Mouse (Mus musculus): ENCODE measurements around the gene Gnaz. TPM values are rescaled to one million over a fixed set of nuclear protein-coding genes. Genes with fewer than 3 reads are reported as not detected.
"Not testable (repeated sequence)": the region's sequence is repeated elsewhere in the genome, so short reads cannot be mapped to it uniquely, and the experiment has no call there.

Gnaz gene
- polyA plus RNA-seq, 1 experiment = 10.8 TPM

DNA sequence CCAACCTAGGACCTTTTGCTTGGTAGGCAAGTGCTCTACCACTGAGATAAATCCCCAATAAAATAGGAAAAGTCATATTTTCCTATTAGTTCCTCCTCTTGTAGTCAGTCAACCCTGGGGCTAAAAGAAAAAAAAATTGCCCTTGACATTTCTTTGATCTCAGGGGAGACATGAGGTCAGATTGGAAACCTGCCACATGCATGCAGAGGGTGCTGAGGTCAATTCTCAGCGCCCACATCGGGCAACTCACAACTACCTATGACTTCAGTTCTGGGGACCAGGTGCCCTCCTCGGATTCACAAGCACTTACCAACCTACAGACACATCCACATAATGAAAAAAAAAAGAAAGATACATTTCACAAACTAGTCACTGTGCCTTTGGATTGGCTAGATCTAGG, 63.3 kb downstream of the Gnaz start:
- no peak for DNase-seq (ENCODE audit: low spot score)

DNA sequence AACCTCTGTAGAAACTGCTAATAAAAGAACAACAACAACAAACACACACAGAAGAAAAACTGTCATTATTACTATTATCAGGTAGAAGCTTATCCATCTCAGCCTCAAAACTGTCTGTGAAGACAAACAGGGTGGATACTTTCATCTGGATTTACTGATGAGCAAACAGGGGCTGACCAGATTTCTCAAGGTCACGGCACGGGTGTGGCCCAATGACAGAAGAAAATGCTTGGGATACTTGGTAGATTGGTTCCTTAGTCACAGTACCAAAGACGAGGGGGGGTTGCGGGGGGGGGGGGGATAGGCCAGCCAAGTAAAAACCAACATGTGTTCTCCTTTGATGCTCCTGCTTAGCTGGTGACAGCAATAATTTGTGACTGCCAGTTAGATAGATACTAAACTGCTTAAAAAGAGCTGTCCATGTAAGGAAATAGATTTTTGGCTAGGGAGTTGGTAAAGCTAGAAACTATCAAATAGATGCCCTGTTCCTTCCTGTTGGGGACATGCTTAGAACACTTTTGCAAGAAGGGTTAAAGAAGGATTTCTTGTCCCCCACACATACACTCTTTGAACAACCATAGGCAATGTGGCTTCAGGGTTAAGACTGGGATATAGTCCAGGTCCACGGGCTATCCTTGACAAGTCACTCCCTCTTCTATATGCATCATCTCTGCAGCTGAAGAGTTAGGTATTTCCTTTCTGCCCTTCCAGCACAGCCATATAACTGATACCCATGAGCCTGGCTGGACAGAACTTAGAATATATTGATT, 64.6 kb downstream of the Gnaz start:
- DNase-seq (ENCODE audit: low spot score) = no peak

DNA sequence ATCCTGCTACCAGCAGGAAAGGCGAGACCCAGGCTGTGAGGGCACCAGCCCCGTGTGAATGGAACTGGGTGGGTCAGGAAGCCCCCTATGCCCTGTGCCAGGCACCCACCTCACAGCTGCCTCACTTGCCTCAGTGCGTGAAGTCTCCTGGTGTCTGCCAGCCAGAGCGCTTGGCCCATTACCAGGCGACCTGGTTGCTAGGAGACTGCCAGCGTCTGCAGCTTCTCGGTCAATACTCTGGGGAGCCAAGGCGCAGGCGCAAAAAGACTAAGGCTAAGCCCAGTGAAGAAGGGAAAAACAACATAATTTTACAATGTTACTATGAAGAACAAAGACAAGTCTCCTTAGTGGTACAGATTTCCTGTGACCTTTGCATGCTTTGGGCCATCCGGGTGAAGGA, 65.4 kb downstream of the Gnaz start, which contains the start of gene Rsph14:
Rsph14 (minus strand) TSS at position 192 of the 400 bp plus-strand sequence.
- no peak for DNase-seq (ENCODE audit: low spot score)

DNA sequence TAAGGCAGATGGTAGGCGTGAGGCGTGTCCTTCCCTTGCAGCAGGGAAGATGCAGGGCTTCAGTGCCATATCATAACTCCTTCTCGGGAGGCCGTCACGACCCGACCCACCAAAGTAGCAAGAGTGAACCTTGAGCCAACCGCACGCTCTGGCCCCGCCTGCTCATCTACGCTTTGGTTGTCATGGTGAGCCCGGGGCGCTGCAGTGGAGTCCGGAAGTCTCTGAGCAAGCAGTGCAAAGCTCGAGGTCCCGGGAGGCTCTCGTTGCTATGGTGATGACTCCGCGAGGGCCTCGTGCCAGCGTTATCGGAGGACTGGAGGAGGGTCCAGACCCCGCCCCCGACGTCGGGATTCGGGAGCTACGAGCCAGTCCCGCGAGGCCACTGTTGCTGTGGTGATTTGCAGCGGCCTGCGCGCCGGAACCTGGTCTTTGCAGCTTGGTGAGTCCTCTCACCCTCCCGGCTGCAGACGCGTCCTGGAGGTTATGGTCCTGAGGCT, 70.0 kb downstream of the Gnaz start, which contains the start of gene Rab36:
Rab36 (plus strand) TSS at position 176 of the 497 bp plus-strand sequence.
- DNase-seq (ENCODE audit: low spot score) = peak; percentile 61

DNA sequence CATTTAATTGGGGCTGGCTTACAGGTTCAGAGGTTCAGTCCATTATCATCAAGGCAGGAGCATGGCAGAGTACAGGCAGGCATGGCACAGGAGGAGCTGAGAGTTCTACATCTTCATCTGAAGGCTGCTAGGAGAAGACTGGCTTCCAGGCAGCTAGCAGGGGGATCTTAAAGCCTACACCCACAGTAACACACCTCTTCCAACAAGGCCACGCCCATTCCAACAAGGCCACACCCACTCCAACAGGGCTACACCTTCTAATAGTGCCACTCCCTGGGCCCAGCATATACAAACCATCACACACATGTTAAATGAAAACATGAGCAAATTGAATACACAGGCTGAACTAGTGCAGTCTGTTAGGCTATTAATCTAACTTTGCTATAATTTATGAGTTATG, 75.1 kb downstream of the Gnaz start:
- DNase-seq (ENCODE audit: low spot score) = not testable (repeated sequence)

DNA sequence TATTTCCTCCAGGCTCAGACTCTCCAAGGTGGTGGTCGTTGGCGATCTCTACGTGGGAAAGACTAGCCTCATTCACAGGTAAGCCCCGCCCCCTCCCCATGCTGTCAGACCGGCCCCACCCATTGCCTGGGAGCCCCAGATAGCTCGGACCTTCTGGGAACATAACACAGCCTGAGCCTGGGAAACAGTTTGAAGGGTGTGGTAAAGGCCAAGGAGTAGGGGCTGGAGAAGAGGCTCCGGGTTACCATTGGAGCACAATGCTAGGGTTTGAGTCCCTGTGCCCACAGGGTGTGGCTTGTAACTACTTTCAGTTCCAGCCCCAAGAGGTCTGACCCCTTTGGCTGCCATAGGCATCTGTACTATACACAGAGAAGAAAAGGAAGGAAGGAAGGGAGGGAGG, 77.5 kb downstream of the Gnaz start:
- no peak for DNase-seq (ENCODE audit: low spot score)

DNA sequence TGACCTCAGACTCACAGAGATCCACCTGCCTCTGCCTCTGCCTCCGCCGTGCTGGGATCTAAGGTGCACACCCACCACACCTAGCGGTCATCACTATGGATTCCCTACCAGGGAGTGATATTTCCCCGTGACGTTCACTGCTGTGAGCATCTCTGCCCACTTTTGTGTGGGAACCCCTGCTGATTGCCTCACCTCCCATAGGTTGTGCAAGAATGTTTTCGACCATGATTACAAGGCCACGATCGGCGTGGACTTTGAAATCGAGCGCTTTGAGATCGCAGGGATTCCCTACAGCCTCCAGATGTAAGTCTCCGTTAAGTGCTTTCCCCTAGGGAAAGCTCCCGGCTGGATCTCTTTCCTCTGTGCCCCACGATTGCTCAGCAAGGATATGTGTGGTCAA, 78.9 kb downstream of the Gnaz start:
- DNase-seq (ENCODE audit: low spot score) = no peak

DNA sequence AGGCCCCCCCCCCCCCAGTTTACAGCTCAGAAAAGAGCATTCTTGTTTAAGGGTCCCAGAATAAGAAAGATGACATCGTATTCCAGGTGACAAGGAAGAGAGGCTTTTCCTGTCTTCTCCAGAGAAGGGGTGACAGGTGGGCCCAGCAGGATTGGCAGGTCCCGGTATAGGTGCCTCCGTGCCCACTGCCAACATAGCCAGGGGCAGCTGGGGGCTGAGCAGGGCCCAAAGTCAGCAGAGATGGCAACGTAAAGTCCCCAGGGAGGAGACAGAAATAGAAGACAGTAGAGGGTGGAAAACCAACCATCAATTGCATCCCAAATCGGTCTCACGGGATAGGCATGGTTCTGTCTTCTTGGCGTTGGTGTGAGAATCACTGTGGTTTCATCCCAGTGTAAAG, 81.7 kb downstream of the Gnaz start:
- no peak for DNase-seq (ENCODE audit: low spot score)

DNA sequence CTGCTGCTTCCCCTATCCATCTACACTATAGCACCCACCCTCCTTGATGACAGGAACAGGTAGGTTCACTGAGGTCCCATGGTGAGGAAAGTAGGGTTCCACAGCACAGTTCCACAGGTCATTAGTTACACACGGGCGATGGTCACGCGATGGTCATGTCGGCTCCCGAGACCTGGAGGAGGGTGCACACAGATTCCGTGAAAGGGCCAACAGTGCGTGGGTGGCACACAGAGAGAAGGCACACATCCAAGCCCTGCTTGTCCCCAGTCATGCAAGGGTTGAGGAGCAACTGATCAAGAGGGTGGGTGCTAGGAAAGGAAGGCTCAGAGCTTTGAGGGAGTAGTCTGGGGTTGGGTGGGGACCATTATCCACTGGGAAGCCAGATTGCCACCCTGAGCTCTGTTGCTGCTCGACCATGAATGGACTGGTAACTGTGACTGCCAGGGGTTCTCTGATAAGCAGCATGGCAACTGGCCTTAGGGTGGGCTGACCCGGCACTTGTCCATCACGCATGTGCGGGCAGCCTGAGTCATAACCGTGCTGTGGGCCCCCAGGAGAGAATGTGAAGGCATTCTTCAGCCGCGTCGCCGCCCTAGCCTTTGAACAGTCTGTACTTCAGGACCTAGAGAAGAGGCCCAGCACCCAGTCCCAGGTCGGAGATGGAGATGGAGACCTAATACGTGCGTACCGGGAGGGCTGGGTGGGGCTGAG, 84.5 kb downstream of the Gnaz start:
- DNase-seq (ENCODE audit: low spot score) = no peak

DNA sequence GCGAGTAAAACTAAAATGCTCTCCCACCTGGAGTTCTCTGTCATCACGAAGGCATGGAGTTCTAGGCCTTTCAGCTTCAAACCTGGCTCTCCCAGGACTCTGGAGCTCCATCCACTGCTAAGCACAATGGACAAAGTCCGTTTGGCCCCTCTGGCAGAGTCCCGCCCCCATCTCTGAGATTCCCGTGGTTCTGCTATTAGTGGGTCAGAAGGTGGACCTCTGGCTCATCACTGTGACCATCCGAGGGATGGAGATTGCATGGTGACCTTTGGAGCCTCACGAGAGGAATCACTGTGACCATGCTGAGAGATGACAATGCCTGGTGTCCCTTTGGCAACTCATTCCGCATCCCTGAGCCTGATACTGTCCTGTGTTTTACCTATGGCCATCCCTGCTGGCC, 85.9 kb downstream of the Gnaz start:
- no peak for DNase-seq (ENCODE audit: low spot score)

DNA sequence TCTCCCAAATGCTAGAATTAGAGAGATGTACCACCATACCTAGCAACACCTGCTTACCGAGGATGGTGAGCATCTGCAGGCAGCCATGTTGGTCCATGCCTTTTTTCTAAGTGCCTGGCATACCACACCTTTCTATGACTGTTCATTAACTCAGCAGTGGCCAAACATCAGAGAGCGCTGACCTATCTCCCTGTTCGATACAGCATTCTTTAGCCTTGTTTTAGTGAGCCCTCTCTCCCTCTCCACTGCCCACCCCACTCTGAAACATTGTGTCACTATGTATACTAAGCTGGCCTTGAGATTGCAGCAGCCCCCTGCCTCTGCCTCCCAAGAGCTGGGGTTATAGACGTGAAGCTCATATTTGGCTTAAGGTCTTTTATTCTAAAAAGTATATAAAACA, 86.7 kb downstream of the Gnaz start:
- DNase-seq (ENCODE audit: low spot score) = no peak

DNA sequence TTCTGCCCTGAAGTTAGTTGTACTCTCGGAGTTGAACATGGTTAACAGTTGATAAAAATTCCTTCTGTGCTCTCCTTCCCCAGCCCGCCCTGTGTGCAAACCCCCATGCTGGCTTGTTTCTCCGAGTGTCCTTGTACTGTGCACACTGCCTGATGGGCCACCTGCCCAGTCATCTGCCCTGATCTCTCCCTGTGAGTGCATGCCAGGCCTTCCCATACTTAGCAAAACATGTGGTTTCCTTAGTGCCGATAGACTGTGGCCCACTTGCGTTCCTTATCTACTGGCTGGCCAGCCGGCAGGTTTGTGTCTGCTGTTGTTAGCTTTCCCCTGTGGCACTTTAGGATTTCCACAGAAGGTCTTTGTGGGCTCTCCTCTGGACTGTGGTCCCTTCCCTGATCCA, 87.1 kb downstream of the Gnaz start:
- DNase-seq (ENCODE audit: low spot score) = no peak

DNA sequence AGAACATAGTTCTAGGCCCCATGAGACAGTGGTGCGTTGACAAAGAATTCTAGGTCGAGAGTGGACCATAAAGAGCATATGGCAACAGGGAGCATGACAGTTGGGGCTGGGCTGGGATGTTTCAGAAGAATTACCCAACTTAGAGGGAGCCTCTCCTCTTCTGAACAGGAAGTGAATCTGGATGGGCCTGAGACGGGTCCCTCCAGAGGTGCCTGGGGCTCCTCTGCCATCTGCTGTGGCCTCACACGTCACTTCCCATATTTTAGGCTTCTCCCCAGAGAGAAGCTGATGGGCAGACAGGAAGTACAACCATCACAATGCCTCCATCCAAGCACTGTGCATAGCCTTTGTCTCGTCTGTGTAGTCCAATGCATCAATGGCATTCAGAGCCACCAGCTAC, 88.7 kb downstream of the Gnaz start:
- DNase-seq (ENCODE audit: low spot score) = no peak

DNA sequence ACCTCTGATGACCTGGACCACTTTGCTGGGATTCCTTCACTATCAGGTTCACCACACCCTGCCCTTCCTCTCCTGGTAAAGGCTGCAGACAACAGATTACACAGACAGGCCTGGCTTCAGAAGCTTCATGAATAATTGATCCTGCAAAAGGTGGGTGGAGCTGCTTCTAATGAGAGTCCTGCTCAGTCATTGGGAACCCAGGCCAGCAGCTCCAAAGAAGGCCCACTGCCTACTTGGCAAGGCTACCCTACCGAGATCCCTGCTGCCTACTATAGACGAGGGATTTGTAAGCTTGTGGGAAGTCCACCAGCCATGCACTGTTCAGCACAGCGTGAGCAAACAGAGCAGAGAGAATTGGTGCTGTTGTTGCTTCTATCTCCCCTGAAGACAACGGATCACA, 89.3 kb downstream of the Gnaz start:
- no peak for DNase-seq (ENCODE audit: low spot score)

DNA sequence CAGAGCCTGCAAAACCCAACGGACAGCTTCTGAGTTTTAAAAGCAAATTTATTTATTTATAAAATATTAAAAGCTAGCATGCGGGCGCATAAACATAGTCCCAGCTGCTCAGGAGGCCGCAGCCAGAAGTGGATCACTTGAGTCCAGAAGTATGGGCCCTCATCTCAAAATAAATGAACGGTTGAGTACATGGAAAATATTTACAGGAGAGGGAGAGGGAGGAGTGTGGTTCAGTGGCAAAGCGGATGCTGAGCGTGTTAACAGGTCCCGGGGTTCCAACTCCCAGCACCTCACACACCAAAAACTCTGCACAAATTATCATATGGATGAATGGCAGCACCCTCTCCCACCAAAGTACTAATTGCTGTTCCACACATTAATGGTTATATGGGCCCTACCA, 91.4 kb downstream of the Gnaz start:
- DNase-seq (ENCODE audit: low spot score) = no peak

DNA sequence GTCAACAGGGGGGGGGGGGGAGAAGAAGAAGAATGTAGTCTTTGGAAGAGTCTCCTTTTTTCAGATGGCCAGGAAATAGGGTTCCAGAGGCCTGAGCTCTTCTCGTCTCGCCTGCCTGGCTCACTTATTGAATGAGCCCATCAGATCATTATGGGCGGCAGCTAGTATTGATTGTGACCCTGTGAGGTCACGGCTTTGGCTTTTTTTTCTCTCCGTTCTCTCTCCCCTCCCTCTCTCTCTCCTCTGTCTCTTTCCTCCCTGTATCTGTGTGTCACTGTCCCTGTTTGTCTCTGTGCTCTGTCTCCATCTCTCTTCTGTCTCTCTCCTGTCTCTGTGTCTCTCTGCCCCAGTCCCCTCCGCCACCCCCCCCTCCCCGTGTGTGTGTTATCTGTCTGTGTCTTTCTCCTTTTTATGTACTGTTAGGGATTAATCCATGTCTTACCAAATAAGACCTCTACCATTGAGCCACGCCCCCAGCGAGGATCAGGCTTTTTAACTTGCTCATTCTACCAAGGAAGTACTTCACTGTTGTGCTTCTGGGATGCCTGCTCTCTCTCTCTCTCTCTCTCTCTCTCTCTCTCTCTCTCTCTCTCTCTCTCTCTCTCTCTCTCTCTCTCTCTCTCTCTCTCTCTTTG, 91.9 kb downstream of the Gnaz start:
- DNase-seq (ENCODE audit: low spot score) = no peak

DNA sequence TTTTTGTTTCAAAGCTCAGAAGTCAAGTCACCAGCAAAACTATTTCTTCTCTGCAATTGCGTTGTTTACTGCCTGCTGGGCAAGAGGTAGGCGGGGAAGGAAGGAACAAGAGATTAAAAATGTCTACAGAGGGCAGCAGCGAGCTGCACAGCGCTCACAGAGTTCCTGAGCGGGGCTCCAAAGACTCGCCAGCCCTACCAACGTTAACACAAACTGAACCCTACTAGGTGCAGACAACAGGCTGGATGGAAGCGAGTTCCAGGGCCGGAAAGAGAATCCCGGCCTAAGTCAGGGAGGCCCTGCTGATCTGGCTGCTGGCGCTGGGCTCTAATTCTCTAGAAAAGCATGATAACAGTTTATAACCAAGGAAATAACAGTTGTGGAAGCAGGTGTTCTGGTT, 92.4 kb downstream of the Gnaz start:
- DNase-seq (ENCODE audit: low spot score) = peak; percentile 39

DNA sequence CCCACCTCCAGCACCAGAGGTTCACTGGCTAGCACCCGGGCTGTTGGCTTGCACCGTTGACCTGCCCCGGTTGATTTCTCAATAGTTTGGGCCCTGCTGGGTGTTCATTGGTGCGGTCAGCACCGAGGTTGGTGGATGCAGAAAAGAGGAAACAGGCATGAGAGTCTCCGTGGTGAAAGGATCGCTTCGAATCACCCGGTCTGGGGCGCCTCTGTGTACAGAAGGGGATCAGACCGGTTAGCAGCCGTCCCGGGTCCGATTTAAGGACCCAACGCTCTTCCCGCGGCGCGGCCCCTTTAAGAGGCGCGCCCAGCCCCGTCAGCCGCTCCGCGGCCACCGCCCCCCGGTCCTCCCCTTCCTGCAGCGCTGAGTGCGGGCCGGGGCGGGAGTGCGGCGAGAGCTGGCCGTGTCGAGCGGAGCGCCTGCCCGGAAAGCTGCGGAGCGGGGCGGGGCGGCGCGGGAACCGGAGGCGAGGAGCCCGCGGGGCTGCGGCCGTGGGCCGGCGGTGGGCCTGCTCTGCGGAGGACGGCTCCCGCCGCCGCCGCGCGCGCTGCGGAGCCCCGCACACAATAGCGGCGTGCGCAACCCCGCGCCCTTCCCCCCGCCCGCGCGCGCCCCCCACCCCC, 93.4 kb downstream of the Gnaz start, which contains the start of gene Bcr:
Bcr (plus strand) TSS at position 376 of the 626 bp plus-strand sequence.
- peak; percentile 75 for DNase-seq (ENCODE audit: low spot score)

DNA sequence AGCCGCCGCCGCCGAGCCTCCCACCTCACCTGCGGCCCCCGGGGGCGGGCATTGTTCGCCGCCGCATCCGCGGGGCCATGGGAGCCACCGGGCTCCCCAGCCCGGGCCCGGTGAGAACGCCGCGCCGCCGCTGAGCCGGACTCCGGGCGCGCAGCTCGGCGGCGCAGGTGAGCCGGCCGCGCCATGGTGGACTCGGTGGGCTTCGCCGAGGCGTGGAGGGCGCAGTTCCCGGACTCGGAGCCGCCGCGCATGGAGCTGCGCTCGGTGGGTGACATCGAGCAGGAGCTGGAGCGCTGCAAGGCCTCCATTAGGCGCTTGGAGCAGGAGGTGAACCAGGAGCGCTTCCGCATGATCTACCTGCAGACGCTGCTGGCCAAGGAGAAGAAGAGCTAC, 93.9 kb downstream of the Gnaz start:
- peak; percentile 42 for DNase-seq (ENCODE audit: low spot score)

DNA sequence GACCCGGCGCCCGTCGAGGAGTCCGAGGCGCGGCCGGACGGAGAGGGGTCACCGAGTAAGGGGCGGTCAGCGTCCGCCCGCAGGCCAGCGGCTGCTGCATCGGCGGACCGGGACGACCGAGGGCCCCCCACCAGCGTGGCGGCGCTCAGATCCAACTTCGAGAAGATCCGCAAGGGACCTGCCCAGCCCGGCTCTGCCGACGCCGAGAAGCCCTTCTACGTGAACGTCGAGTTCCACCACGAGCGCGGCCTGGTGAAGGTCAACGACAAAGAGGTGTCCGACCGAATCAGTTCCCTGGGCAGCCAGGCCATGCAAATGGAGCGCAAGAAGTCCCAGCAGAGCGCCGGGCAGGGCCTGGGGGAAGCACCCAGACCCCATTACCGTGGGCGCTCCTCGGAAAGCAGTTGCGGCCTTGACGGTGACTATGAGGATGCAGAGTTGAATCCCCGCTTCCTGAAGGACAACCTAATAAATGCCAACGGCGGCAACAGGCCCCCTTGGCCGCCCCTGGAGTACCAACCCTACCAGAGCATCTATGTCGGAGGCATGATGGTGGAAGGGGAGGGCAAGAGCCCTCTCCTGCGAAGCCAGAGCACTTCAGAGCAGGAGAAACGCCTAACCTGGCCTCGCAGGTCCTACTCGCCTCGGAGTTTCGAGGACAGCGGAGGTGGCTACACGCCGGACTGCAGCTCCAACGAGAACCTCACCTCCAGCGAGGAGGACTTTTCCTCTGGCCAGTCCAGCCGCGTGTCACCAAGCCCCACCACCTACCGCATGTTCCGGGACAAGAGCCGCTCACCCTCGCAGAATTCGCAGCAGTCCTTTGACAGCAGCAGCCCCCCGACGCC, 94.6 kb downstream of the Gnaz start:
- peak; percentile 37 for DNase-seq (ENCODE audit: low spot score)

DNA sequence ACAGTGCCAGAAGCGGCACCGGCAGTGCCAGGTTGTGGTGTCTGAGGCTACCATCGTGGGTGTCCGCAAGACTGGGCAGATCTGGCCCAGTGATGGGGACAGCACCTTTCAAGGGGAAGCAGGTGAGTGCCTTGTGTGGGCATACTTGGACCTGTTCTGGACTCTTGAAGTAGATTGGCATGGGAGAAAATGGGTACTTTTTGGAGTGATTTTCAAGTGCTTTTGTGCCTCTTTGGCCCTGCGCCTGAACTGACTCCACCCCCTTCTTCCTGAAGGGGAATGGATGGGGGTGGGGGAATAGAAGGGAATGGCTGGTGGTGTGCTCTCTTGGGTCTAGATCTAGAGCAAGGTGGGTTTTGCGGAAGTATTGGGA, 95.2 kb downstream of the Gnaz start:
- peak; percentile 34 for DNase-seq (ENCODE audit: low spot score)

Measured in urinary bladder, adult 2 months (tissue).